Mouse (Mus musculus) WW6 (cell line): ENCODE results near the gene Ush2a.

Experiments used
- DNase-seq: peaks from one replicate; pipeline ENCODE4 v3.0.0-alpha.2; 2013; ENCODE audit warnings: low read depth, low spot score

Ush2a gene

GRCm38 (mm10) chr1:188668513-188668912 is 406.7 kb downstream of the Ush2a start:
- no peak for DNase-seq

- DNase-seq: no peak
Measured at GRCm38 (mm10) chr1:188672871-188673270, 411.0 kb downstream of the Ush2a start.

GRCm38 (mm10) chr1:188674640-188675510 is 413.1 kb downstream of the Ush2a start:
- DNase-seq: no peak

GRCm38 (mm10) chr1:188675511-188675863 is 413.7 kb downstream of the Ush2a start:
- no peak for DNase-seq

GRCm38 (mm10) chr1:188678189-188678588 is 416.4 kb downstream of the Ush2a start:
- no peak for DNase-seq

GRCm38 (mm10) chr1:188686362-188686761 is 424.5 kb downstream of the Ush2a start:
- DNase-seq: no peak

- DNase-seq: no peak
Measured at GRCm38 (mm10) chr1:188696295-188696694, 434.5 kb downstream of the Ush2a start.

- no peak for DNase-seq
Measured at GRCm38 (mm10) chr1:188708176-188708575, 446.4 kb downstream of the Ush2a start.

GRCm38 (mm10) chr1:188708694-188709093 is 446.9 kb downstream of the Ush2a start:
- no peak for DNase-seq

GRCm38 (mm10) chr1:188714131-188714530 is 452.3 kb downstream of the Ush2a start:
- DNase-seq: no peak

- DNase-seq: no peak
Measured at GRCm38 (mm10) chr1:188714941-188715340, 453.1 kb downstream of the Ush2a start.

GRCm38 (mm10) chr1:188716886-188717285 is 455.1 kb downstream of the Ush2a start:
- no peak for DNase-seq

- no peak for DNase-seq
Measured at GRCm38 (mm10) chr1:188725122-188725995, 463.5 kb downstream of the Ush2a start.

GRCm38 (mm10) chr1:188726937-188727336 is 465.1 kb downstream of the Ush2a start:
- no peak for DNase-seq

GRCm38 (mm10) chr1:188728625-188729024 is 466.8 kb downstream of the Ush2a start:
- DNase-seq: no peak

- no peak for DNase-seq
Measured at GRCm38 (mm10) chr1:188729179-188729578, 467.4 kb downstream of the Ush2a start.

- DNase-seq: no peak
Measured at GRCm38 (mm10) chr1:188734741-188735266, 473.0 kb downstream of the Ush2a start.

- DNase-seq: no peak
Measured at GRCm38 (mm10) chr1:188742971-188743370, 481.1 kb downstream of the Ush2a start.

- DNase-seq: no peak
Measured at GRCm38 (mm10) chr1:188755031-188755430, 493.2 kb downstream of the Ush2a start.

GRCm38 (mm10) chr1:188760515-188760914 is 498.7 kb downstream of the Ush2a start:
- DNase-seq: no peak

- DNase-seq: no peak
Measured at GRCm38 (mm10) chr1:188762463-188762862, 500.6 kb downstream of the Ush2a start.

- peak; percentile 7 for DNase-seq
Measured at GRCm38 (mm10) chr1:188763761-188764160, 501.9 kb downstream of the Ush2a start.
